Mouse (Mus musculus): ENCODE measurements around the gene Olfr1239. TPM values are rescaled to one million over a fixed set of nuclear protein-coding genes. Genes with fewer than 3 reads are reported as not detected.

Gene Olfr1239
- not detected for total RNA-seq (2022)

GRCm38 (mm10) chr2:89420307-89420706 is at the start of gene Olfr1239:
Gene Olfr1239, minus strand, starts transcription at chr2:89420407.
- DNase-seq, result no peak

- DNase-seq, result no peak
These were observed 22.7 kb upstream of the Olfr1239 start, which contains the start of gene Olfr1240 for GRCm38 (mm10) chr2:89442900-89443299. Gene Olfr1240, minus strand, starts transcription at chr2:89443000.

- DNase-seq, result no peak
These were observed 5.7 kb downstream of the Olfr1239 start for GRCm38 (mm10) chr2:89414557-89414956.

- DNase-seq, result no peak
These were observed 10.6 kb downstream of the Olfr1239 start, which contains the start of gene Olfr1238 for GRCm38 (mm10) chr2:89409576-89409975. Gene Olfr1238, minus strand, starts transcription at chr2:89409676.

GRCm38 (mm10) chr2:89400882-89401281 is 19.3 kb downstream of the Olfr1239 start:
- DNase-seq, result no peak

Other genes starting within 250 kb of the Olfr1239 start
- gene Olfr1225, start 245.7 kb downstream of the Olfr1239 start, total RNA-seq (2022), result not detected
- gene Olfr1226, start 220.4 kb downstream of the Olfr1239 start, total RNA-seq (2022), result not detected
- not detected for gene Olfr1228, start 166.3 kb downstream of the Olfr1239 start, total RNA-seq (2022)
- gene Olfr1229, start 132.4 kb downstream of the Olfr1239 start, total RNA-seq (2022), result not detected
- not detected for gene Olfr1230, start 123.1 kb downstream of the Olfr1239 start, total RNA-seq (2022)
- not detected for gene Olfr1231, start 113.3 kb downstream of the Olfr1239 start, total RNA-seq (2022)
- not detected for gene Olfr1232, start 90.7 kb downstream of the Olfr1239 start, total RNA-seq (2022)
- gene Olfr1233, start 78.0 kb downstream of the Olfr1239 start, total RNA-seq (2022), result not detected
- gene Olfr1234, start 55.5 kb downstream of the Olfr1239 start, total RNA-seq (2022), result not detected
- gene Olfr1238, start 10.7 kb downstream of the Olfr1239 start, total RNA-seq (2022), result not detected
- not detected for gene Olfr1240, start 22.6 kb upstream of the Olfr1239 start, total RNA-seq (2022)
- not detected for gene Olfr1241, start 66.7 kb upstream of the Olfr1239 start, total RNA-seq (2022)
- not detected for gene Olfr1242, start 77.9 kb upstream of the Olfr1239 start, total RNA-seq (2022)
- gene Olfr1243, start 111.1 kb upstream of the Olfr1239 start, total RNA-seq (2022), result not detected
- not detected for gene Olfr1245, start 158.0 kb upstream of the Olfr1239 start, total RNA-seq (2022)
- gene Olfr1246, start 172.8 kb upstream of the Olfr1239 start, total RNA-seq (2022), result not detected
- gene Olfr1247, start 193.7 kb upstream of the Olfr1239 start, total RNA-seq (2022), result not detected
- not detected for gene Olfr1248, start 197.8 kb upstream of the Olfr1239 start, total RNA-seq (2022)
- gene Olfr1249, start 214.6 kb upstream of the Olfr1239 start, total RNA-seq (2022), result not detected
- under 1 TPM in 1 of 4 experiments, not detected in 3; 0.06 TPM for gene Olfr1250, start 241.1 kb upstream of the Olfr1239 start, total RNA-seq (2022)